Mouse (Mus musculus): ENCODE data around the gene Clpsl2. TPM values are rescaled to one million over a fixed set of nuclear protein-coding genes. Genes with fewer than 3 reads are reported as not detected.

The Clpsl2 gene
- polyA plus RNA-seq, 1 experiment from 2014 or later = not detected

DNA sequence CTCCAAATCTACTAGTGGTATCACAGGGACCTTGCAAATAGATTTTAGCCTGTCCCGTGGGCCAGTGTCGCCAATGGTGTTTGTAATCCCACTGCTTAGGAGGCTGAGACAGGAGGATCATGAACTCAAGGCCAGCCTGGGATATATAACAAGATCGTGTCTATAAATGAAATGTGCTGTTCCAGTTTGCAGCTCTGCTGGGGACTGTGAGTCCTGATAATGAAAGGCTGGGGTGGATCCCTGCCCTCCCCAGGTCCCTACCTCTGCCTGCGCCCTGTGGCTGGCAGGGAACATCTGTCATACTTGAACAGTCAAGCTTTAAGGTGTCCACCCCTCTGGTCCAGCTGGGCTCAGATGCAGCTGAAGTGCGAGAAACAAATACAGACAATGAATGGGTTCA is 34.7 kb upstream of the Clpsl2 start:
- 81% methylated on average over 5 of the region's 5 CpGs for WGBS
- Histone ChIP-seq H3K4me1 (peaks cover 56% of the 10 kb centered on the region), H3K27me3 (ENCODE audit: insufficient read depth, poor library complexity, severe bottlenecking) (peaks cover 83% of the 10 kb centered on the region)

GRCm38 (mm10) chr17:28515431-28516341 is 33.5 kb upstream of the Clpsl2 start:
- H3K9me3 ChIP-seq = no peaks in the 10 kb centered on the region
- no peaks in the 10 kb centered on the region for H3K36me3 ChIP-seq
- no peak overlapping the region for H3K4me3 ChIP-seq
- H3K27me3 ChIP-seq (ENCODE audit: insufficient read depth, poor library complexity, severe bottlenecking) = peaks cover 88% of the 10 kb centered on the region
- peak overlapping the region; percentile 37 for H3K27ac ChIP-seq
- 54% methylated on average over 10 of the region's 10 CpGs for WGBS
- no peak for DNase-seq (ENCODE audit: low spot score)
- peaks cover 51% of the 10 kb centered on the region for H3K4me1 ChIP-seq

More for the DNA sequence above, 34.7 kb upstream of the Clpsl2 start:
- no peak for DNase-seq (ENCODE audit: low spot score)
- Histone ChIP-seq H3K36me3 (no peaks in the 10 kb centered on the region), H3K4me3 (no peak overlapping the region), H3K9me3 (no peaks in the 10 kb centered on the region), H3K27ac (no peak overlapping the region)

GRCm38 (mm10) chr17:28516881-28517280 is 32.3 kb upstream of the Clpsl2 start:
- peaks cover 41% of the 10 kb centered on the region for H3K4me1 ChIP-seq
- peaks cover 91% of the 10 kb centered on the region for H3K27me3 ChIP-seq (ENCODE audit: insufficient read depth, poor library complexity, severe bottlenecking)
- H3K4me3 ChIP-seq = no peak overlapping the region
- no peak overlapping the region for H3K27ac ChIP-seq
- no peaks in the 10 kb centered on the region for H3K36me3 ChIP-seq
- H3K9me3 ChIP-seq = no peaks in the 10 kb centered on the region
- WGBS = 63% methylated on average over 4 of the region's 4 CpGs
- DNase-seq (ENCODE audit: low spot score) = no peak

DNA sequence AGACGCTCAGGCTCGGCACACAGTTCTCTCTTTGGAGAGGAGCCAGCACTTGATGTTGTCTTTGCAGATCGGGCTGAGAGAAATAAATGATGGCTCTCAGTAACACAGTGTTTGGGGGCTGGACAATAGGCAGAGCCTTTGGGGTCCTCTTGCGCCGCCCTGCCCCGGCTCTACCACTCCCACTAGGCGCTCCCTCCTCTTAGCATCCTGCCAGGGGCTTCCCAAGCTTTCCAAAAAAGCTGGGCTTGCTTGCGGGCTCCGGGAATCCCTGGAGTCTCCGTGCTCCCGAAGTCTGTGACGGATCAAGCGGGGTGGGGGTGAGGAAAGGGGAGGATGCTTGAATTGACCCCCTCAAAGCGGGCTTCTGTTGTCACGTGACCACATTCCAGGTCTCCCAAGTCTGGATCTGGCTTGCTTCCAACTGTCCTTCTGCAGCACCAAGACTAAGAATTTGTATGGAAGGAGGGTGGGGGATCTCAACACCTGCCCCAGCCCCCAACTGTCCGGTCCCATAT is 31.7 kb upstream of the Clpsl2 start, which contains the start of gene Fkbp5:
Gene Fkbp5, minus strand, starts transcription at position 87 of the 515 bp plus-strand sequence.
- Histone ChIP-seq H3K27me3 (ENCODE audit: insufficient read depth, poor library complexity, severe bottlenecking) (peaks cover 91% of the 10 kb centered on the region), H3K4me1 (peaks cover 43% of the 10 kb centered on the region), H3K4me3 (peak within 1 kb of the TSS; percentile 63), H3K9me3 (no peaks in the 10 kb centered on the region), H3K27ac (peak within 1 kb of the TSS; percentile 77), H3K36me3 (no peaks in the 10 kb centered on the region)
- DNase-seq (ENCODE audit: low spot score) = no peak
- WGBS = 5% methylated on average over 16 of the region's 16 CpGs

GRCm38 (mm10) chr17:28517956-28518614 is 31.1 kb upstream of the Clpsl2 start:
- DNase-seq (ENCODE audit: low spot score) = no peak
- H3K27ac ChIP-seq = peak overlapping the region; percentile 77
- H3K36me3 ChIP-seq = no peaks in the 10 kb centered on the region
- H3K4me1 ChIP-seq = peaks cover 44% of the 10 kb centered on the region
- 1% methylated on average over 45 of the region's 46 CpGs for WGBS
- peak overlapping the region; percentile 63 for H3K4me3 ChIP-seq
- H3K27me3 ChIP-seq (ENCODE audit: insufficient read depth, poor library complexity, severe bottlenecking) = peaks cover 85% of the 10 kb centered on the region
- H3K9me3 ChIP-seq = no peaks in the 10 kb centered on the region

DNA sequence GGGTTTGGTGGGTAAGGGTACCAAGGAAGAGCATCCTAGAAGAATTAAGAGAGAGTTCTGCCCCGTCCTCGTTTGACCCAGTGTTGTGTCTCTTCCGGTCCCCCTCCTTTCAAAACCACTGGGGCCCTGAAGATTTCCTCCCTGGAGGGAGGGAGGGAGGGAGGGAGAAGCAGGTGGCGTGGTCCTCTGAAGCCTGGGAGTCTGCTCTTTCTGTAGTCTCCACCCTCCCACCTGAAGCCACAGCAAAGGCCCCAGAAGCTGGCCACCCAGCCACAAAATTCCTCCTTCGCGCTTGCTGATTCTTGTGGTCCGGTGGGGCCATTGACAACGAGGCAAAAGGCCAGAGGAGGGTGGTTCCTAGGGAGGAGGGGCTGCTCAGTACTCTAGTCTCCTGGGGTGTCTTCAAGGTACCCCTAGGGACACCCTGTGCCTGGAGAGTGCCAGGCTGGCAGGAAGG is 30.6 kb upstream of the Clpsl2 start:
- Histone ChIP-seq H3K27me3 (ENCODE audit: insufficient read depth, poor library complexity, severe bottlenecking) (peaks cover 83% of the 10 kb centered on the region), H3K4me1 (peaks cover 50% of the 10 kb centered on the region), H3K4me3 (peak overlapping the region; percentile 63), H3K27ac (peak overlapping the region; percentile 77), H3K36me3 (no peaks in the 10 kb centered on the region), H3K9me3 (no peaks in the 10 kb centered on the region)
- WGBS = 25% methylated on average over 8 of the region's 8 CpGs
- DNase-seq (ENCODE audit: low spot score) = no peak

GRCm38 (mm10) chr17:28519827-28520226 is 29.4 kb upstream of the Clpsl2 start:
- H3K27me3 ChIP-seq (ENCODE audit: insufficient read depth, poor library complexity, severe bottlenecking) = peaks cover 84% of the 10 kb centered on the region
- H3K36me3 ChIP-seq = no peaks in the 10 kb centered on the region
- WGBS = 87% methylated on average over 3 of the region's 3 CpGs
- H3K4me1 ChIP-seq = peaks cover 46% of the 10 kb centered on the region
- no peak for DNase-seq (ENCODE audit: low spot score)
- H3K27ac ChIP-seq = no peak overlapping the region
- no peak overlapping the region for H3K4me3 ChIP-seq
- no peaks in the 10 kb centered on the region for H3K9me3 ChIP-seq

- no peak overlapping the region for H3K27ac ChIP-seq
- H3K4me1 ChIP-seq = peaks cover 42% of the 10 kb centered on the region
- peaks cover 79% of the 10 kb centered on the region for H3K27me3 ChIP-seq (ENCODE audit: insufficient read depth, poor library complexity, severe bottlenecking)
- DNase-seq (ENCODE audit: low spot score) = no peak
- no peaks in the 10 kb centered on the region for H3K36me3 ChIP-seq
- no peak overlapping the region for H3K4me3 ChIP-seq
- 65% methylated on average over 4 of the region's 4 CpGs for WGBS
- H3K9me3 ChIP-seq = no peaks in the 10 kb centered on the region
These were observed 28.6 kb upstream of the Clpsl2 start for GRCm38 (mm10) chr17:28520561-28520960.

DNA sequence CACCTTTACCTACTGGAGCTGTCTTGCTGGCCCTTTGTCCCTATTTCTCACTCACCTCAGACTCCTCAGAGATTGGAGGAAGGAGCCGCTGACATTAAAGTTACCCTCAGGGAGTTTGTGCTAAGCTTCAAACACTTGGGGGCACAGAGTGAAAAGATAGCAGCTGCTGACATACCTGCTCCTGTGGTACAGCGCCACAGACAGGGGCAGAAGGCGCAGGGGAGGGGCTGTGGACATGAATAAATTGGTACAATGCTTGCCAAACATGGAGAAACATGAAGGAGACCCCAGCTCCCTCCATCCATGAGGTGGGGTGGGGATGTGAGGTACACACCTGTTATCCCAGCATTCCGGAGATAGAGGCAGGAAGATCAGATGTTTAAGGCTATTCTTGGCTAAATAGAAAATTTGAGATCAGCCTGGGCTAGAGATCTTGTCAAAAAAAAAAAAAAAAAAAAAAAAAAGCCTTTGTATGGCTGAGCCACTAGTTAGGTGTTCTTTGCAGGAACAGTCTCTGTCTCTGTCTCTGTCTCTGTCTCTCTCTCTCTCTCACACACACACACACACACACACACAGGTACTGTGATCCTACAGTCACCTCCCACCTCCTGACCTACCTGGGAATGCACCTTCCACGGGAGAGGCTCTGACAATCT is 28.0 kb upstream of the Clpsl2 start:
- H3K4me3 ChIP-seq = no peak overlapping the region
- H3K27ac ChIP-seq = no peak overlapping the region
- 59% methylated on average over 5 of the region's 5 CpGs for WGBS
- no peaks in the 10 kb centered on the region for H3K36me3 ChIP-seq
- DNase-seq (ENCODE audit: low spot score) = no peak
- H3K27me3 ChIP-seq (ENCODE audit: insufficient read depth, poor library complexity, severe bottlenecking) = peaks cover 72% of the 10 kb centered on the region
- H3K4me1 ChIP-seq = peaks cover 37% of the 10 kb centered on the region
- H3K9me3 ChIP-seq = no peaks in the 10 kb centered on the region

GRCm38 (mm10) chr17:28521920-28522319 is 27.3 kb upstream of the Clpsl2 start:
- 35% methylated on average over 6 of the region's 6 CpGs for WGBS
- Histone ChIP-seq H3K27ac (no peak overlapping the region), H3K4me3 (peak overlapping the region; percentile 75; the same call in 1 of the 2 replicates), H3K9me3 (no peaks in the 10 kb centered on the region), H3K36me3 (no peaks in the 10 kb centered on the region), H3K27me3 (ENCODE audit: insufficient read depth, poor library complexity, severe bottlenecking) (peaks cover 65% of the 10 kb centered on the region), H3K4me1 (peaks cover 37% of the 10 kb centered on the region)
- no peak for DNase-seq (ENCODE audit: low spot score)

DNA sequence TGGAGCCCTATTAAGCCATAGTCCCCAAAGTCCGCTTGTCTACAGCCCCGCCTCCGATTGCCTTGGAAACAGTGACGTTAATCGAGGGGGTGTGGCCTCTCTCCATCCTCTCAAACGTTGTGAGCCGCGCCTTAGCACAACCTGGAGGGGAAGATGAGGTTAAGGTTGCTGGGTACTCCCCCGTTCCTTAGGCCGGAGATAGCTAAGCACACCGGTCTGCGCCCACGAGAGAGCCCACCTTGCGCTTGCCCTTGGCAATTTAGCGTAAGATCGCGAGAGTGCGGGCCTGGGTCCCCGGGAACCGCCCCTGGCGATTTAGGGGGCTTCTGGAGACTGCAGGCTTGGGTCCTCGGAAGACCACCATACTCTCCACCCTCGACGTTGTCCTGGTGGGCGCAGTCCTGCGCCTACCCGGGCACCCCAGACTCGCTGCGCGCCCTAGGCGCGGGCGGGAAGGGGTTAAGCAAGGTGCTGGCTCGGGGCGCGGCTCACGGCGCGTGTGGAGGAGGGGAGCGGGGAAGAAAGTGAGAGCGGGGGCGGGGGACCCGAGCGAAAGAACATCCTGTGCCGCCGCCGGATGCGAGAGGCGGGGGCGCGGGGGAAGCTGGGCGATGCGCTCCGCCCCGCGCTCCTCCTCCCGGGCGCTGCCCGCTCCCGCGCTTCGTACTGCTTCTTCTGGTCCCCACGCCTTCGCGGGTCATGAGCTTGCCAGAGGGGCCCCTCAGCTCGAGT is 26.4 kb upstream of the Clpsl2 start:
- DNase-seq (ENCODE audit: low spot score) = peak; percentile 86
- Histone ChIP-seq H3K36me3 (no peaks in the 10 kb centered on the region), H3K27ac (peak overlapping the region; percentile 90), H3K4me3 (peak overlapping the region; percentile 75), H3K9me3 (no peaks in the 10 kb centered on the region), H3K4me1 (peaks cover 37% of the 10 kb centered on the region), H3K27me3 (ENCODE audit: insufficient read depth, poor library complexity, severe bottlenecking) (peaks cover 62% of the 10 kb centered on the region)
- under 1% methylated on average over 63 of the region's 66 CpGs for WGBS

All from heart, embryonic 10.5 days (tissue).